Mouse (Mus musculus) liver, postnatal 0 days (tissue): ENCODE measurements at regions not wholly inside any gene's neighbourhood (a gene's known extent, or its start where the extent isn't known, plus 50 kb on each side); places are given as distances from the start of the nearest gene placed in this dataset.

ENCODE experiments used
- ATAC-seq: fragments of 200-750 bp; cut with Nextera tagmentation; 2 replicates; pipeline ENCODE4 v1.8.0; 2017; ENCODE audit warnings: mild to moderate bottlenecking, moderate library complexity
- DNase-seq: peaks from one replicate; pipeline ENCODE4 v3.0.0-alpha.2; 2016
- H3K27ac ChIP-seq: fragments of 300-500 bp; sonication (generic); 2 replicates; pipeline ENCODE4 v1.5.1; 2014; ENCODE audit warnings: antibody characterized with exemption, moderate library complexity, mild to moderate bottlenecking, low read depth
- H3K27me3 ChIP-seq: fragments of 300-500 bp; sonication (generic); 2 replicates; pipeline ENCODE4 v1.6.1; 2014; ENCODE audit warnings: low read length, control low read depth, mixed read lengths; ENCODE audit not compliant: insufficient read depth
- H3K36me3 ChIP-seq: fragments of 300-500 bp; sonication (generic); replicated peaks from 2 replicates; pipeline ENCODE4 v1.6.1; 2014; ENCODE audit warnings: mild to moderate bottlenecking, control low read depth, low read length, moderate library complexity, mixed read lengths; ENCODE audit not compliant: insufficient read depth
- H3K4me1 ChIP-seq: fragments of 300-500 bp; sonication (generic); 2 replicates; pipeline ENCODE4 v1.6.1; 2014; ENCODE audit warnings: antibody characterized with exemption, mild to moderate bottlenecking, control low read depth; ENCODE audit not compliant: insufficient read depth
- H3K4me2 ChIP-seq: fragments of 300-500 bp; sonication (generic); 2 replicates; pipeline ENCODE4 v1.6.1; 2014; ENCODE audit warnings: low read depth, mild to moderate bottlenecking, low read length, moderate library complexity, mixed read lengths
- H3K4me3 ChIP-seq: fragments of 300-500 bp; sonication (generic); 2 replicates; pipeline ENCODE4 v1.5.1; 2014; ENCODE audit warnings: low read depth, low read length
- H3K9ac ChIP-seq: fragments of 300-500 bp; sonication (generic); replicated peaks from 2 replicates; pipeline ENCODE4 v1.6.1; 2014; ENCODE audit warnings: mild to moderate bottlenecking, moderate library complexity
- H3K9me3 ChIP-seq: fragments of 300-500 bp; sonication (generic); 2 replicates; pipeline ENCODE4 v1.6.1; 2016; ENCODE audit warnings: mild to moderate bottlenecking, control low read depth, low read length, mixed read lengths
- CTCF ChIP-seq: sonication (generic); IDR thresholded peaks from 2 replicates; pipeline ENCODE4 v1.5.1; 2016; ENCODE audit warnings: antibody characterized with exemption, low read depth
- EP300 ChIP-seq: IDR thresholded peaks from 2 replicates; pipeline ENCODE4 v1.6.1; 2016; ENCODE audit warnings: antibody characterized with exemption, low read depth, mild to moderate bottlenecking
- WGBS: fragments of 180-500 bp; shearing (Covaris S2); extraction: QIAGEN DNeasy Blood & Tissue Kit; methylation state at CpG from one replicate; pipeline ENCODE4 v1.1.7; 2014; ENCODE audit not compliant: insufficient replicate concordance; 5-methylcytosine and 5-hydroxymethylcytosine counted together

- H3K4me3 ChIP-seq, result no peak overlapping the region
- H3K36me3 ChIP-seq, result no peaks in the 10 kb centered on the region
- no peak for DNase-seq
- no peak for ATAC-seq
- no peak for TF ChIP-seq CTCF
- TF ChIP-seq EP300, result no peak
- H3K9ac ChIP-seq, result no peak overlapping the region
- H3K9me3 ChIP-seq, result no peaks in the 10 kb centered on the region
- 84% methylated on average over 9 of the region's 9 CpGs for WGBS
- no peaks in the 10 kb centered on the region for H3K27me3 ChIP-seq
- no peak overlapping the region for H3K4me2 ChIP-seq
- no peak overlapping the region for H3K27ac ChIP-seq
- no peaks in the 10 kb centered on the region for H3K4me1 ChIP-seq
Measured at GRCm38 (mm10) chr3:68814011-68814690, 55.2 kb upstream of the 1110032F04Rik start.

GRCm38 (mm10) chr3:68815621-68816020 lies 53.8 kb upstream of the 1110032F04Rik start:
- no peaks in the 10 kb centered on the region for H3K4me1 ChIP-seq
- ATAC-seq, result no peak
- H3K27me3 ChIP-seq, result no peaks in the 10 kb centered on the region
- WGBS, result 81% methylated on average over 6 of the region's 6 CpGs
- no peak for DNase-seq
- no peaks in the 10 kb centered on the region for H3K9me3 ChIP-seq
- H3K4me3 ChIP-seq, result no peak overlapping the region
- no peaks in the 10 kb centered on the region for H3K36me3 ChIP-seq
- TF ChIP-seq EP300 (no peak), CTCF (no peak)
- H3K27ac ChIP-seq, result no peak overlapping the region
- H3K4me2 ChIP-seq, result no peak overlapping the region
- H3K9ac ChIP-seq, result no peak overlapping the region

DNA sequence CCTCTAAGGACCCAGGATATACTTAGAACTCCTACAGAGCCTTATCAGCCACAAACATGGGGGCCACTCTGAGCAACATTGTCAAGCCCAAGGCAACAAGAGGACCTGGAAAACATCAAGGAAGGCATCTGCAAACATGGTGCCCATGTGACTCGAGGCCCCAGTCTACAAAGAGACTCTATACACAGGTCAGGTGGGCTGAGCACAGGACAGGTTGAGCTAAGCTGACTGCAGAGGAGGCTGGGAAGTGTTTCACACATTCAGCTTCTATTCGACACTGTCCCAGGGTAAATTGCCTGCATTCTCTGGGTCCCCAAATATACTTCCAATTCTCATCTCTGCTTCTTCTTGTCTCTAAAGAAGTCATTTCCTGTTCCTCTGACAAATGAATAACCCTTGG lies 52.1 kb upstream of the 1110032F04Rik start:
- Histone ChIP-seq H3K4me2 (no peak overlapping the region), H3K4me1 (no peaks in the 10 kb centered on the region), H3K27ac (no peak overlapping the region), H3K4me3 (no peak overlapping the region), H3K9ac (no peak overlapping the region), H3K27me3 (no peaks in the 10 kb centered on the region), H3K36me3 (no peaks in the 10 kb centered on the region), H3K9me3 (no peaks in the 10 kb centered on the region)
- TF ChIP-seq EP300 (no peak), CTCF (no peak)
- no peak for ATAC-seq
- DNase-seq, result no peak
- WGBS, result 57% methylated on average over 2 of the region's 2 CpGs
